Mouse (Mus musculus): ENCODE results near the gene Qars.

- TF ChIP-seq CTCF (IDR thresholded peaks at IDR 0.05; ENCODE audit: low read depth) (no peak), EP300 (optimal IDR thresholded peaks at IDR 0.05) (no peak)
Measured at GRCm38 (mm10) chr9:108469845-108470244, 37.7 kb upstream of the Qars start.

Data from stomach, postnatal 0 days (tissue).